Mouse (Mus musculus): Measurements from ENCODE around the gene Sf1. TPM values are rescaled to one million over a fixed set of nuclear protein-coding genes. Genes with fewer than 3 reads are reported as not detected.

Sf1 gene
- total RNA-seq, 2 experiments from 2014 or later = 76.2 to 89.8 TPM

- DNase-seq (ENCODE audit: low spot score) = no peak
Observed at GRCm38 (mm10) chr19:6397582-6398249, 34.2 kb downstream of the Sf1 start.

- DNase-seq (ENCODE audit: low spot score) = peak; percentile 78
Observed at GRCm38 (mm10) chr19:6398447-6399284, 35.2 kb downstream of the Sf1 start.

GRCm38 (mm10) chr19:6399285-6400095 is 36.0 kb downstream of the Sf1 start, which contains the start of gene Rasgrp2:
TSS of gene Rasgrp2 (plus strand) at chr19:6399340.
- DNase-seq (ENCODE audit: low spot score) = no peak

GRCm38 (mm10) chr19:6400096-6401086 is 36.9 kb downstream of the Sf1 start:
- no peak for DNase-seq (ENCODE audit: low spot score)

- peak; percentile 85 for DNase-seq (ENCODE audit: low spot score)
Observed at GRCm38 (mm10) chr19:6401131-6401815, 37.8 kb downstream of the Sf1 start.

- no peak for DNase-seq (ENCODE audit: low spot score)
Observed at GRCm38 (mm10) chr19:6401951-6402350, 38.5 kb downstream of the Sf1 start.

- DNase-seq (ENCODE audit: low spot score) = no peak
Observed at GRCm38 (mm10) chr19:6403869-6404268, 40.4 kb downstream of the Sf1 start.

GRCm38 (mm10) chr19:6405433-6405832 is 41.9 kb downstream of the Sf1 start:
- no peak for DNase-seq (ENCODE audit: low spot score)

GRCm38 (mm10) chr19:6407109-6407508 is 43.6 kb downstream of the Sf1 start:
- no peak for DNase-seq (ENCODE audit: low spot score)

GRCm38 (mm10) chr19:6407816-6408510 is 44.5 kb downstream of the Sf1 start:
- no peak for DNase-seq (ENCODE audit: low spot score)

GRCm38 (mm10) chr19:6408749-6409148 is 45.3 kb downstream of the Sf1 start:
- DNase-seq (ENCODE audit: low spot score) = no peak

GRCm38 (mm10) chr19:6409176-6409575 is 45.7 kb downstream of the Sf1 start:
- DNase-seq (ENCODE audit: low spot score) = no peak

GRCm38 (mm10) chr19:6409936-6410335 is 46.4 kb downstream of the Sf1 start:
- DNase-seq (ENCODE audit: low spot score) = no peak

GRCm38 (mm10) chr19:6412798-6413197 is 49.3 kb downstream of the Sf1 start:
- DNase-seq (ENCODE audit: low spot score) = no peak

- DNase-seq (ENCODE audit: low spot score) = no peak
Observed at GRCm38 (mm10) chr19:6415454-6415853, 52.0 kb downstream of the Sf1 start.

- no peak for DNase-seq (ENCODE audit: low spot score)
Observed at GRCm38 (mm10) chr19:6416124-6416770, 52.8 kb downstream of the Sf1 start.

- no peak for DNase-seq (ENCODE audit: low spot score)
Observed at GRCm38 (mm10) chr19:6416894-6417761, 53.6 kb downstream of the Sf1 start.
